Mouse (Mus musculus) kidney, postnatal 0 days (tissue): ENCODE results near the gene Hist1h4h. TPM values are rescaled to one million over a fixed set of nuclear protein-coding genes. Genes with fewer than 3 reads are reported as not detected.
A peak's percentile ranks its signal among the peaks of the same experiment; 100 is the strongest.
"Not testable (repeated sequence)": the region's sequence is repeated elsewhere in the genome, so short reads cannot be mapped to it uniquely, and the experiment has no call there.

ENCODE experiments used
- ATAC-seq: fragments of 200-750 bp; cut with Nextera tagmentation; replicated peaks from 2 replicates; pipeline ENCODE4 v1.8.0; 2017; ENCODE audit warnings: low read depth, moderate number of reproducible peaks, moderate TSS enrichment, moderate library complexity; ENCODE audit not compliant: low FRiP score
- DNase-seq: peaks from one replicate; pipeline ENCODE4 v3.0.0-alpha.2; 2016; ENCODE audit warnings: low spot score
- H3K27ac ChIP-seq: fragments of 300-500 bp; sonication (generic); 2 replicates; pipeline ENCODE4 v1.5.1; 2014; ENCODE audit warnings: mild to moderate bottlenecking
- H3K27me3 ChIP-seq: fragments of 300-500 bp; sonication (generic); 2 replicates; pipeline ENCODE4 v1.6.1; 2014; ENCODE audit warnings: low read length, mixed read lengths; ENCODE audit not compliant: insufficient read depth
- H3K36me3 ChIP-seq: fragments of 300-500 bp; sonication (generic); 2 replicates; pipeline ENCODE4 v1.6.1; 2014; ENCODE audit warnings: low read length, mixed read lengths; ENCODE audit not compliant: insufficient read depth
- H3K4me1 ChIP-seq: fragments of 300-500 bp; sonication (generic); replicated peaks from 2 replicates; pipeline ENCODE4 v1.6.1; 2014; ENCODE audit warnings: antibody characterized with exemption, low read length, mixed read lengths; ENCODE audit not compliant: insufficient read depth
- H3K4me2 ChIP-seq: fragments of 300-500 bp; sonication (generic); 2 replicates; pipeline ENCODE4 v1.6.1; 2014; ENCODE audit warnings: mild to moderate bottlenecking, low read length, moderate library complexity, mixed read lengths
- H3K4me3 ChIP-seq: fragments of 300-500 bp; sonication (generic); replicated peaks from 2 replicates; pipeline ENCODE4 v1.5.1; 2014; ENCODE audit warnings: low read depth, low read length
- H3K9ac ChIP-seq: fragments of 300-500 bp; sonication (generic); 2 replicates; pipeline ENCODE4 v1.6.1; 2014; ENCODE audit warnings: low read depth, low read length
- H3K9me3 ChIP-seq: fragments of 300-500 bp; sonication (generic); replicated peaks from 2 replicates; pipeline ENCODE4 v1.6.1; 2016; ENCODE audit warnings: low read length, inconsistent platforms, mixed read lengths
- CTCF ChIP-seq: IDR thresholded peaks from 2 replicates; pipeline ENCODE4 v1.5.1; 2016; ENCODE audit warnings: antibody characterized with exemption, low read depth, mild to moderate bottlenecking, moderate library complexity
- WGBS: fragments of 180-500 bp; shearing (Covaris S2); extraction: QIAGEN DNeasy Blood & Tissue Kit; methylation state at CpG from one replicate; pipeline ENCODE4 v1.1.7; 2014; 5-methylcytosine and 5-hydroxymethylcytosine counted together
- polyA plus RNA-seq: library from polyadenylated mRNA; unstranded; fragments of >200 nt; fragmentation: Nextera tagmentation; extraction: Ambion mirVana; gene quantifications from 2 replicates; pipeline ENCODE4 v1.2.1, GENCODE M21; 2015

Hist1h4h gene
- polyA plus RNA-seq, 1 experiment from 2014 or later = 7.6 TPM

DNA sequence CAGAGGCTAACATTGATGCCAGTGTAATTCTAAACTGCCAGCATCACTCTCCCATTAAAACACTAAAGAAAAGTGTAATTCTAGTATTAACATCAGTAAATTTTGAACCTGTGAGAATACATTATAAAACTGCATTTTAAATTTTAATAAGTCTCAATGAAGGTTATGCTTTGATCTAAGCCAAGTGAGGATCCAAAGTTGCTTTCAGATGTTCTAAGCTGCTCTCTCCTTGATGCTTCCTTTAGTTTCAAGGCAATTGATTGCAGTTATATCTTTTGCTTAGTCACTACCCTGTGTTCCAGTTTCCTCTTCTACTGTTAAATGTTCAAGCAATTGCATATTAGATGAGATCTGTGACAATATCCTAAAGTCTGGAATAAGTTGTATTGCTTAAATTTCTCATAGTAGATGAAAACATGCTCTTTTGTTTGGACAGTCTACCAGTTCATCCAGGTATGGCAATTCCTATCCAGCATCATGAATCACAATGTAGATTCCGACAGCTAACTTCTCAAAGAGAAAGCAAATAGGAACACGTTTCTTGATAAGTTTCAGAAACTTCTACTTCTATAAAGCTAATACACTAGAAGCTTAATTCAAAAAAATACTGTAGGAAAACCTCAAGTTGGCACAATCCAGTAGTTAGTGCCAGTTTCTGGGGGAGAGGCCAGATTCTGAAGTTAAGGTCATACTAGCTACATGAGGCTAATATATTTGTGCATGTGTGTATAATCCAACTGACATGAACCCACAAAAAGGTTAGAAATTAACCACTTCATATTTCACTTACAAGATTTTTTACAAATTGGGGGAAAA is 41.6 kb downstream of the Hist1h4h start:
- DNase-seq (peak; percentile 58), ATAC-seq (no peak)
- Histone ChIP-seq H3K27me3 (no peaks in the 10 kb centered on the region), H3K4me1 (peaks cover 13% of the 10 kb centered on the region; the same call in 1 of the 2 replicates), H3K9ac (peak overlapping the region; percentile 47), H3K9me3 (no peaks in the 10 kb centered on the region), H3K4me2 (peak overlapping the region; percentile 64), H3K4me3 (peak overlapping the region; percentile 48), H3K36me3 (no peaks in the 10 kb centered on the region), H3K27ac (peak overlapping the region; percentile 95)
- WGBS = 19% methylated on average over 2 of the region's 2 CpGs
- TF ChIP-seq CTCF = no peak

DNA sequence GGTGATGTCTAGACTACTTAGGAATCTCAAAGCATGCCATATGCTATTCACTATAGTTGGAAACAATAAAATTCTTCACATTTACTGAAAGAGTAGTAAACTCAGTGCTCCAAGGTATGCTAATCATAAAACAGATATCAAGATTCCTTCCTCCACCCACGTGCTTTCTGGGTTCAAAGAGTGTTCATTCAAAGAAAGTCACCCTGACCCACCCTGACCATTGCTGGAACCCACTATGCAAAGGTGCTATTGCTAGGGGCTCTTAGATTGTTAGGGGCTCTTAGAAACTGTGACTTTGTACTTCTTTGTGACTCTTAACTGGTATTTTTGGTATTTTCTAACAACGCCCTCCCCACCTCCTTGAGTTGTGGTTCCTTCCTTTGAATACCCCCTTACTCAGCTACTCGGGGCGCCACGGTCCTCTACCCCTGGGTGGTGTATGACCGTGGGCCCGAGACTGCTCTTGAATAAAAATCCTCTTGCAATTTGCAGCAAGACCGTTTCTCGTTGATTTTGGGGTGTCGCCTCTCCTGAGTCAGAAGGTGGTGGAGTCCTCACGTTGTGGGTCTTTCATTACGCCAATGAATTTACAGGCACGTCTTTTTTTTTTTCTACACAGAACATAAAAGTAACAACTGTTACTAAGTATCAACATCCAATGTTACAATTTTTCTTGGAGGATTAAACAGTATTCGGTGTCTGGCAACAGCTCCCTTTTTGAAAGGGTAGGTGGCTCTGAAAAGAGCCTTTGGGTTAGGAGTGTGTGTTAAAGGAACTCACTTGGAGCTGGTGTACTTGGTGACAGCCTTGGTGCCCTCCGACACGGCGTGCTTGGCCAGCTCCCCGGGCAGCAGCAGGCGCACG is 42.4 kb downstream of the Hist1h4h start:
- peak overlapping the region; percentile 48 for H3K4me3 ChIP-seq
- DNase-seq, ATAC-seq, H3K27me3 ChIP-seq, H3K9me3 ChIP-seq, H3K36me3 ChIP-seq: not testable (repeated sequence)
- WGBS = 4% methylated on average over 18 of the region's 20 CpGs
- H3K9ac ChIP-seq = peak overlapping the region; percentile 47; the same call in 1 of the 2 replicates
- H3K4me2 ChIP-seq = peak overlapping the region; percentile 64
- H3K27ac ChIP-seq = peak overlapping the region; percentile 86
- H3K4me1 ChIP-seq = peaks cover 13% of the 10 kb centered on the region; the same call in 1 of the 2 replicates

DNA sequence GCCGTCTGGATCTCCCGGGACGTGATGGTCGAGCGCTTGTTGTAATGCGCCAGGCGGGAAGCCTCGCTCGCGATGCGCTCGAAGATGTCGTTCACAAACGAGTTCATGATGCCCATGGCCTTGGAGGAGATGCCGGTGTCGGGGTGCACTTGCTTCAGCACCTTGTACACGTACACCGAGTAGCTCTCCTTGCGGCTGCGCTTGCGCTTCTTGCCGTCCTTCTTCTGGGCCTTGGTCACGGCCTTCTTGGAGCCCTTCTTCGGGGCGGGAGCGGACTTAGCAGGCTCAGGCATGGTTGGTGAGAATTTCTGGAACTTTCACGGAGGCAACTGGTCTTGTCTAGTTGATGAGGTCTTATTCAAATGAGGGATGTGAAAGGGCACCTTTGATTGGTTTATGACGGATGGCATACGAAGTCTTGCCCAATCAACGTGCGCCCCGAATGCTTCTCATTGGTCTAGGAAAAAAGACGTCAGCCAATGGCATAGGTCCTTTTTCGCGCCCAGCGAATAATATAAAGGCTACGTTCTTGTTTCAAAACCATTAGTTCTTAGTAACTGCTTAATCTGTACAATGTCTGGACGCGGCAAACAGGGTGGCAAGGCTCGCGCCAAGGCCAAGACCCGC is 43.2 kb downstream of the Hist1h4h start, which contains the start of the genes Hist1h2bf and Hist1h2ad:
Gene Hist1h2bf (minus strand): TSS at position 299 of the 627 bp plus-strand sequence.
Gene Hist1h2ad (plus strand): TSS at position 484 of the 627 bp plus-strand sequence.
- DNase-seq (peak; percentile 100), ATAC-seq (peak; percentile 92)
- peak within 1 kb of the TSS; percentile 64 for H3K4me2 ChIP-seq
- peaks cover 13% of the 10 kb centered on the region; the same call in 1 of the 2 replicates for H3K4me1 ChIP-seq
- not testable (repeated sequence) for H3K27me3 ChIP-seq, H3K36me3 ChIP-seq, H3K9me3 ChIP-seq
- peak within 1 kb of the TSS; percentile 51; the same call in 1 of the 2 replicates for H3K9ac ChIP-seq
- under 1% methylated on average over 30 of the region's 42 CpGs for WGBS
- peak within 1 kb of the TSS; percentile 86 for H3K27ac ChIP-seq
- H3K4me3 ChIP-seq = peak within 1 kb of the TSS; percentile 48

DNA sequence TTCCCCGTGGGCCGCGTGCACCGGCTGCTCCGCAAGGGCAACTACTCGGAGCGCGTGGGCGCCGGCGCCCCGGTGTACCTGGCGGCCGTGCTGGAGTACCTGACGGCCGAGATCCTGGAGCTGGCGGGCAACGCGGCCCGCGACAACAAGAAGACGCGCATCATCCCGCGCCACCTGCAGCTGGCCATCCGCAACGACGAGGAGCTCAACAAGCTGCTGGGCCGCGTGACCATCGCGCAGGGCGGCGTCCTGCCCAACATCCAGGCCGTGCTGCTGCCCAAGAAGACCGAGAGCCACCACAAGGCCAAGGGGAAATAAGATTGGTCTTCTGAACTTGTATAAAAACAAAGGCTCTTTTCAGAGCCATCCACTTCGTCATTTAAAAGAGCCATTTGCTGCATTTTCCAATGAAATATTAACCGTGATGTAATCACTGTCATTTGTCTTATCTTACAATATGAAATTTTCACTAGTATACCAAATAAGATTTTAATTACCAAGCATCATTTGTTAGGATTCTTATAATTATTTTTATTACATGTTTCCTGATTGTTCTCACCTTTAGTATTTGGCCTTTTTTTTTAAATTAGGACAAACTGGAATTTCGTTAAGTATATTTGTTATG is 43.8 kb downstream of the Hist1h4h start:
- H3K27me3 ChIP-seq, H3K9ac ChIP-seq, ATAC-seq, H3K9me3 ChIP-seq, H3K36me3 ChIP-seq: not testable (repeated sequence)
- Histone ChIP-seq H3K27ac (peak overlapping the region; percentile 86), H3K4me1 (peaks cover 13% of the 10 kb centered on the region; the same call in 1 of the 2 replicates), H3K4me2 (peak overlapping the region; percentile 59), H3K4me3 (peak overlapping the region; percentile 48; the same call in 1 of the 2 replicates)
- DNase-seq = peak; percentile 33
- under 1% methylated on average over 6 of the region's 39 CpGs for WGBS

DNA sequence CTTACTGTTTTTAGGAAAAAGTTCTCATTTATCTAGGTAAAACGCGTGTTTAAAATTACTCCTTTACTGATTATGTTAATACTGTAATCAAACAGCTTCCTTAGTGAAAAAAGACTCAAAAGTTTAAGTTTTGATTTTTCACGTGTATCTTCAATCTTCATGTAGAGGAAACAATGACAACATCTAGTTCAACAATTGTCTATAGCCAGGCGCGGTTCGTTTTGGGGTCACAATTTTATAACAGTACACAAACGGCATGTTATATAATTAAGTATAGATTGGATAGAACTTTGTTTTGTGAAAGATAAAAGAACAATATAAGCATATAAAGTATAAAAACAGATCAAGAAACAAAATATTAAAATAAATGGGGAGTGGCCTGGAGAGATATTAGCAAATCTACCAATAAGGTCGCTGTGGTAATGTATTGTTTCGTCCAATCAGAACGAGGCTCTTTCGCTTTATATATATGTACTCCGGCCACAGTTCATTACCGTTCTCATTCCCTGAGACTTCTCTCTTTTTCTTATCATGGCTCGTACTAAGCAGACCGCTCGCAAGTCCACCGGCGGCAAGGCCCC is 44.5 kb downstream of the Hist1h4h start, which contains the start of gene Hist1h3d:
Gene Hist1h3d (plus strand): TSS at position 493 of the 581 bp plus-strand sequence.
- H3K9ac ChIP-seq = peak within 1 kb of the TSS; percentile 53; the same call in 1 of the 2 replicates
- ATAC-seq = peak; percentile 67
- peak; percentile 98 for DNase-seq
- peaks cover 13% of the 10 kb centered on the region; the same call in 1 of the 2 replicates for H3K4me1 ChIP-seq
- peak within 1 kb of the TSS; percentile 59 for H3K4me2 ChIP-seq
- H3K4me3 ChIP-seq = peak within 1 kb of the TSS; percentile 32
- H3K27me3 ChIP-seq = no peaks in the 10 kb centered on the region
- no peaks in the 10 kb centered on the region for H3K9me3 ChIP-seq
- H3K27ac ChIP-seq = peak within 1 kb of the TSS; percentile 84
- no peak for TF ChIP-seq CTCF
- no peaks in the 10 kb centered on the region for H3K36me3 ChIP-seq
- WGBS = 0% methylated on average over 18 of the region's 18 CpGs

DNA sequence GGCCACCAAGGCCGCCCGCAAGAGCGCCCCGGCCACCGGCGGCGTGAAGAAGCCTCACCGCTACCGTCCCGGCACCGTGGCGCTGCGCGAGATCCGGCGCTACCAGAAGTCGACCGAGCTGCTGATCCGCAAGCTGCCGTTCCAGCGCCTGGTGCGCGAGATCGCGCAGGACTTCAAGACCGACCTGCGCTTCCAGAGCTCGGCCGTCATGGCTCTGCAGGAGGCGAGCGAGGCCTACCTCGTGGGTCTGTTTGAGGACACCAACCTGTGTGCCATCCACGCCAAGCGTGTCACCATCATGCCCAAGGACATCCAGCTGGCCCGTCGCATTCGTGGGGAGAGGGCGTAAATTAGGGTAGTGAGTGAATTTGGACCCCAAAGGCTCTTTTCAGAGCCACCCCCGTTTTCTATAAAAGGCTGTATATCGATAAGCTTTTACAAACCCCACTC is 45.0 kb downstream of the Hist1h4h start:
- peak overlapping the region; percentile 75 for H3K27ac ChIP-seq
- H3K4me2 ChIP-seq = peak overlapping the region; percentile 59
- peaks cover 13% of the 10 kb centered on the region; the same call in 1 of the 2 replicates for H3K4me1 ChIP-seq
- WGBS = 0% methylated on average over 9 of the region's 40 CpGs
- not testable (repeated sequence) for H3K9me3 ChIP-seq, H3K36me3 ChIP-seq, H3K27me3 ChIP-seq, DNase-seq, ATAC-seq
- H3K9ac ChIP-seq = peak overlapping the region; percentile 53; the same call in 1 of the 2 replicates
- peak overlapping the region; percentile 32 for H3K4me3 ChIP-seq
